ENCODE assay signal across 14 mouse cellular contexts in the genomic region with DNA sequence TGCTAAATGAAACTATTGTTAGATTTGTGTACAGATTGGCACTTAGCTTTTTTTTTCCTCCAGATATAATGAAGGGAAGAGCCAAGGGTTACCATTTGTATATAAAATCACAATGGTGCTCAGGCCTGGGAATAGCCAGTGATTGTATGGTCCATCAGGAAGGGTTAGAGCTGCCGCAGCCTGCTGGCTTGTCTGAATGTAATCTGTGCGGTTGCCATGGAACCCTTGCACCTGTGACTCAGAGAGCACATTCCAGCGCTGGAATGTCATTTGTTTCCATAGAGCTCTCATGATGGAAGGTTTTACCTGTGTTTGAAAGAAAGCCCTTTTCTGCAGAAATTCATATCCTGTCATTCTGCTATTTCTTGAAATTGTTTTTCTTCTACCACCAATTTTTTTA. TPM values are rescaled to one million over a fixed set of nuclear protein-coding genes. Genes with fewer than 3 reads are reported as not detected.
DNase-seq lines count a peak whose midpoint lies in the region; ATAC-seq and TF ChIP-seq lines count a peak whose summit lies in the region.
"Had no signal": no experiment of that assay in that cellular context is flagged by ENCODE, and none has a peak within 500 bp of the region (broad histone marks: within the 10 kb centered on the region; RNA-seq: fewer than 3 reads in every experiment).

No protein-coding gene starts in this region.

- H3K4me1 ChIP-seq in lung, adult 2 months (ENCODE audit: control insufficient read depth, insufficient read depth, low read length), result no peaks in the 10 kb centered on the region
- no peaks in the 10 kb centered on the region for H3K4me1 ChIP-seq in forebrain, embryonic 11.5 days (replicated peaks; ENCODE audit: control insufficient read depth, insufficient read depth, low read length)
- H3K4me1 ChIP-seq in neural tube, embryonic 14.5 days (ENCODE audit: control insufficient read depth, insufficient read depth, low read length), result no peaks in the 10 kb centered on the region
- H3K4me1 ChIP-seq: embryonic facial prominence, embryonic 12.5 days; limb, embryonic 15.5 days; neural tube, embryonic 13.5 days had no signal

- H3K4me2 ChIP-seq in forebrain, embryonic 11.5 days (ENCODE audit: low read depth, low read length, severe bottlenecking), result no peak overlapping the region
- no peak overlapping the region for H3K4me2 ChIP-seq in neural tube, embryonic 14.5 days (ENCODE audit: low read depth, low read length)
- H3K4me2 ChIP-seq: embryonic facial prominence, embryonic 12.5 days; limb, embryonic 15.5 days; neural tube, embryonic 13.5 days had no signal

- WGBS in lung, adult 2 months, result 67% methylated on average over 3 of the region's 3 CpGs
- 22% methylated on average over 3 of the region's 3 CpGs for WGBS in forebrain, embryonic 11.5 days
- WGBS in neural tube, embryonic 14.5 days, result 44% methylated on average over 3 of the region's 3 CpGs

- no peak for TF ChIP-seq CTCF in lung, adult 2 months (IDR thresholded peaks at IDR 0.05; ENCODE audit: insufficient read depth, low read length)

- H3K4me3 ChIP-seq in lung, adult 2 months (replicated peaks; ENCODE audit: extremely low read depth, low read depth, low read length), result no peak overlapping the region
- H3K4me3 ChIP-seq in forebrain, embryonic 11.5 days (ENCODE audit: low read depth, low read length), result no peak overlapping the region
- no peak overlapping the region for H3K4me3 ChIP-seq in neural tube, embryonic 14.5 days (ENCODE audit: low read depth, low read length)
- H3K4me3 ChIP-seq: embryonic facial prominence, embryonic 12.5 days; limb, embryonic 15.5 days; neural tube, embryonic 13.5 days had no signal

- TF ChIP-seq POLR2A in lung, adult 2 months (IDR thresholded peaks at IDR 0.05; ENCODE audit: borderline replicate concordance, extremely low read depth, low read depth, low read length), result no peak

- ATAC-seq in forebrain, embryonic 11.5 days (replicated peaks; ENCODE audit: low FRiP score), result peak; percentile 64; the same call in 1 of the 2 replicates
- peak; percentile 82 for ATAC-seq in neural tube, embryonic 14.5 days (ENCODE audit: low read depth)
- ATAC-seq in erythroid progenitor cell, adult 5-6 weeks (replicated peaks; ENCODE audit: low FRiP score, poor library complexity, severe bottlenecking), result no peak
- ATAC-seq: CD4-positive, CD25-positive, alpha-beta regulatory T cell, adult 4 months had no signal

- H3K9ac ChIP-seq in forebrain, embryonic 11.5 days (ENCODE audit: low read length), result no peak overlapping the region
- H3K9ac ChIP-seq in neural tube, embryonic 14.5 days (replicated peaks; ENCODE audit: low read depth, low read length), result no peak overlapping the region
- H3K9ac ChIP-seq: embryonic facial prominence, embryonic 12.5 days; limb, embryonic 15.5 days; neural tube, embryonic 13.5 days had no signal

- H3K27me3 ChIP-seq in forebrain, embryonic 11.5 days (ENCODE audit: control insufficient read depth, insufficient read depth, low read length), result no peaks in the 10 kb centered on the region
- no peaks in the 10 kb centered on the region for H3K27me3 ChIP-seq in neural tube, embryonic 14.5 days (ENCODE audit: control insufficient read depth, insufficient read depth, low read length)
- H3K27me3 ChIP-seq: embryonic facial prominence, embryonic 12.5 days; limb, embryonic 15.5 days; neural tube, embryonic 13.5 days had no signal

- no peak overlapping the region for H3K27ac ChIP-seq in forebrain, embryonic 11.5 days (ENCODE audit: low read depth, low read length)
- no peak overlapping the region for H3K27ac ChIP-seq in neural tube, embryonic 14.5 days (ENCODE audit: low read depth, low read length)
- H3K27ac ChIP-seq: embryonic facial prominence, embryonic 12.5 days; limb, embryonic 15.5 days; neural tube, embryonic 13.5 days had no signal

- H3K36me3 ChIP-seq in forebrain, embryonic 11.5 days (ENCODE audit: control insufficient read depth, insufficient read depth, low read length), result no peaks in the 10 kb centered on the region
- H3K36me3 ChIP-seq in neural tube, embryonic 14.5 days (ENCODE audit: control insufficient read depth, insufficient read depth, low read length), result no peaks in the 10 kb centered on the region

- peak; percentile 4 for DNase-seq in lung, adult 2 months
- no peak for DNase-seq in lung, postnatal 14 days
- no peak for DNase-seq in forebrain, embryonic 11.5 days (ENCODE audit: low spot score)
- DNase-seq in kidney, postnatal 10 days, result peak; percentile 21
- DNase-seq in cerebellum, adult 9-10 months, result no peak
- DNase-seq in thymus, postnatal 0 days (ENCODE audit: low spot score), result no peak
- DNase-seq: adrenal gland, postnatal 36 days; gastrocnemius, postnatal 10 days had no signal

- H3K9me3 ChIP-seq in forebrain, embryonic 11.5 days (ENCODE audit: control insufficient read depth, low read length), result no peaks in the 10 kb centered on the region
- no peaks in the 10 kb centered on the region for H3K9me3 ChIP-seq in neural tube, embryonic 14.5 days (ENCODE audit: control insufficient read depth, low read length)
- H3K9me3 ChIP-seq: embryonic facial prominence, embryonic 12.5 days; limb, embryonic 15.5 days; neural tube, embryonic 13.5 days had no signal

RNA-seq across cellular contexts. Expression of a gene that starts 37.5 kb away (rescaled TPM):
- 8.6 and 15.4 TPM in 2 replicates for polyA plus RNA-seq in lung, adult 2 months (2012; rRNA removed)
- 23.5 and 26.0 TPM in 2 replicates for polyA plus RNA-seq in forebrain, embryonic 11.5 days (2014; fragmentation: Nextera tagmentation; extraction: Ambion mirVana)
- polyA plus RNA-seq in neural tube, embryonic 14.5 days (2014; fragmentation: Nextera tagmentation; extraction: Ambion mirVana), result 39.0 and 41.6 TPM in 2 replicates
- polyA plus RNA-seq in thymus, postnatal 0 days (2015; fragmentation: Nextera tagmentation; extraction: Ambion mirVana), result 4.5 and 5.9 TPM in 2 replicates
- total RNA-seq in erythroid progenitor cell, adult 5-6 weeks (2015; ENCODE audit: low replicate concordance), result 14.3 and 20.2 TPM in 2 replicates
- 0.76 and 2.1 TPM in 2 replicates for total RNA-seq in erythroid progenitor cell, adult 5-6 weeks (2017; ENCODE audit: low replicate concordance)

RNA-seq across cellular contexts. Expression of a gene that starts 57.0 kb away (rescaled TPM):
- 0.22 and 0.68 TPM in 2 replicates for polyA plus RNA-seq in lung, adult 2 months (2012; rRNA removed)
- 23.3 and 26.3 TPM in 2 replicates for polyA plus RNA-seq in forebrain, embryonic 11.5 days (2014; fragmentation: Nextera tagmentation; extraction: Ambion mirVana)
- 41.5 and 44.6 TPM in 2 replicates for polyA plus RNA-seq in neural tube, embryonic 14.5 days (2014; fragmentation: Nextera tagmentation; extraction: Ambion mirVana)
- polyA plus RNA-seq in thymus, postnatal 0 days (2015; fragmentation: Nextera tagmentation; extraction: Ambion mirVana), result 1.8 and 2.6 TPM in 2 replicates
- not detected in 2 replicates for total RNA-seq in erythroid progenitor cell, adult 5-6 weeks (2015; ENCODE audit: low replicate concordance)
- total RNA-seq in erythroid progenitor cell, adult 5-6 weeks (2017; ENCODE audit: low replicate concordance), result not detected in 2 replicates
- polyA plus RNA-seq: CD4-positive, CD25-positive, alpha-beta regulatory T cell, adult 4 months had no signal

Comparison
In these comparisons a context has a peak if more than half of its experiments do, and no peak if none do; other contexts are left out.
1. DNase-seq: peak in lung, adult 2 months (single experiment) and kidney, postnatal 10 days (single experiment); none in lung, postnatal 14 days (single experiment), forebrain, embryonic 11.5 days (single experiment), cerebellum, adult 9-10 months (single experiment) and thymus, postnatal 0 days (single experiment).